15 mouse cellular contexts compared by ENCODE assay signal in the genomic region with DNA sequence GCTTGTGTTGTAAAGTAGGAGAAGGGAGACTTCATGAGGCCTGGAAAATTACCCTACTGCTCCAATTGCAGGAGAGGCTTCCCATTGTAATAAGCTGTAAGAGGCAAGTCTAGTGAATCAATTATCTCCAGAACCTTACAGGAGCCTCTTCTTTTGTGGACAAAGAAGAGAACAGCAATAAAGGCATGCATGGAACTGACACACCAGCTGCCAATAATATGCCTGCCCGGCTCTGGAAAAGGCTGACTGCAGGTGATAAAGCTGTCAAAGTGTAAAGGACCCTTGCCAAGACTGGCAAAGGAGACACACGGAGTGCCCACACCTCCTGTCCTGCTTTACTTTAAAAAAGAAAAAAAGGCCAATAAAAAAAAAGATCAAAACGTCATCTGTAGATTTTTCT.
"Had no signal": no experiment of that assay in that cellular context is flagged by ENCODE, and none has a peak within 500 bp of the region (broad histone marks: within the 10 kb centered on the region; RNA-seq: fewer than 3 reads in every experiment).

No protein-coding gene starts in this region.

- H3K36me3 ChIP-seq: neural tube, embryonic 13.5 days; stomach, embryonic 15.5 days had no signal

- H3K9me3 ChIP-seq: neural tube, embryonic 13.5 days; stomach, embryonic 15.5 days had no signal

- H3K4me3 ChIP-seq: neural tube, embryonic 13.5 days; stomach, embryonic 15.5 days had no signal

- H3K27ac ChIP-seq: neural tube, embryonic 13.5 days; stomach, embryonic 15.5 days; stomach, postnatal 0 days had no signal

- DNase-seq: retina, postnatal 1 day; right cerebral cortex, adult 18-20 months; right cerebral cortex, postnatal 14 days; right cerebral cortex, postnatal 25 days; right cerebral cortex, postnatal 4 days; spleen, adult 18-20 months; thymus, adult 18-20 months; thymus, adult 2 months; thymus, postnatal 14 days; thymus, postnatal 25 days; thymus, postnatal 36 days; thymus, postnatal 4 days had no signal

- H3K4me1 ChIP-seq: neural tube, embryonic 13.5 days; stomach, embryonic 15.5 days had no signal

- H3K9ac ChIP-seq: neural tube, embryonic 13.5 days; stomach, embryonic 15.5 days had no signal

- H3K4me2 ChIP-seq: neural tube, embryonic 13.5 days; stomach, embryonic 15.5 days had no signal

- H3K27me3 ChIP-seq: stomach, embryonic 15.5 days had no signal
